Mouse (Mus musculus) forebrain, embryonic 14.5 days (tissue): ENCODE results near the gene Amigo2. TPM values are rescaled to one million over a fixed set of nuclear protein-coding genes. Genes with fewer than 3 reads are reported as not detected.
A peak's percentile ranks its signal among the peaks of the same experiment; 100 is the strongest.

Experiments used
- ATAC-seq: fragments of 200-750 bp; cut with Nextera tagmentation; 2 replicates; pipeline ENCODE4 v1.8.0; 2017; ENCODE audit warnings: mild to moderate bottlenecking, moderate library complexity
- DNase-seq: peaks from one replicate; pipeline ENCODE4 v3.0.0-alpha.2; 2015; ENCODE audit warnings: low spot score
- H3K27ac ChIP-seq: fragments of 300-500 bp; sonication (generic); 2 replicates; pipeline ENCODE4 v1.5.1; 2014; ENCODE audit warnings: low read depth, mild to moderate bottlenecking, control low read depth, low read length, moderate library complexity
- H3K27me3 ChIP-seq: fragments of 300-500 bp; sonication (generic); replicated peaks from 2 replicates; pipeline ENCODE4 v1.6.1; 2014; ENCODE audit warnings: low read length, control low read depth, mixed read lengths; ENCODE audit not compliant: control insufficient read depth, insufficient read depth
- H3K36me3 ChIP-seq: fragments of 300-500 bp; sonication (generic); 2 replicates; pipeline ENCODE4 v1.6.1; 2014; ENCODE audit warnings: low read length, control low read depth; ENCODE audit not compliant: control insufficient read depth, insufficient read depth
- H3K4me1 ChIP-seq: fragments of 300-500 bp; sonication (generic); 2 replicates; pipeline ENCODE4 v1.6.1; 2014; ENCODE audit warnings: antibody characterized with exemption, low read length, control low read depth; ENCODE audit not compliant: control insufficient read depth, insufficient read depth
- H3K4me2 ChIP-seq: fragments of 300-500 bp; sonication (generic); 2 replicates; pipeline ENCODE4 v1.6.1; 2014; ENCODE audit warnings: mild to moderate bottlenecking, control low read depth, low read length
- H3K4me3 ChIP-seq: fragments of 300-500 bp; sonication (generic); 2 replicates; pipeline ENCODE4 v1.5.1; 2014; ENCODE audit warnings: low read depth, low read length, control low read depth
- H3K9ac ChIP-seq: fragments of 300-500 bp; sonication (generic); 2 replicates; pipeline ENCODE4 v1.6.1; 2014; ENCODE audit warnings: mild to moderate bottlenecking, low read length, control low read depth, moderate library complexity
- H3K9me3 ChIP-seq: fragments of 300-500 bp; sonication (generic); replicated peaks from 2 replicates; pipeline ENCODE4 v1.6.1; 2016; ENCODE audit warnings: low read length, control low read depth, mixed read lengths; ENCODE audit not compliant: control insufficient read depth
- WGBS: fragments of 180-500 bp; shearing (Covaris S2); extraction: QIAGEN DNeasy Blood & Tissue Kit; methylation state at CpG from one replicate; pipeline ENCODE4 v1.1.7; 2014; 5-methylcytosine and 5-hydroxymethylcytosine counted together
- polyA plus RNA-seq: library from polyadenylated mRNA; unstranded; fragments of >200 nt; fragmentation: Nextera tagmentation; extraction: Ambion mirVana; gene quantifications from 2 replicates; pipeline ENCODE4 v1.2.1, GENCODE M21; 2014

The Amigo2 gene
- polyA plus RNA-seq, 1 experiment from 2014 or later, result 5.9 TPM

DNA sequence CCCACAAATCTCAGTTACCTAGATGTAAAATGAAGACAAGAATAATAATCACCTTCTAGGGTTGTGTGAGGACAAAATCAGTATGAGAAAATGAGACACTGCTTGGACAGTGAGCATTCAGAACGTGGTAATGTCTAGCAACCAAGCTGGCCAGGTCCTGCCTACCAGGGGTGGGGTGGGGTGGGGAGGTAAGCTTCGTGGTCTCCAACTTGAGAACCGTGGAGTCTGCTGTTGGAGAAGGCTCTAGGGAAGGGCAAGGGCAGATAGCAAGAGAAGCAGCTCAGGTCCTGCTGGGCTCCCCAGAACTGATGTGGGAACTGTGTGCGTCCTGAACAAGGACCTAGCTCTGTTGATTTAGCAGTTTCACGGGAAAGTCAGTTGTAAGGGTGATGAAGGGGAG is 37.1 kb upstream of the Amigo2 start:
- no peak overlapping the region for H3K27ac ChIP-seq
- H3K4me2 ChIP-seq, result no peak overlapping the region
- no peaks in the 10 kb centered on the region for H3K9me3 ChIP-seq
- no peaks in the 10 kb centered on the region for H3K4me1 ChIP-seq
- DNase-seq (no peak), ATAC-seq (no peak)
- H3K36me3 ChIP-seq, result no peaks in the 10 kb centered on the region
- H3K4me3 ChIP-seq, result no peak overlapping the region
- H3K27me3 ChIP-seq, result no peaks in the 10 kb centered on the region
- no peak overlapping the region for H3K9ac ChIP-seq
- 83% methylated on average over 5 of the region's 5 CpGs for WGBS

GRCm38 (mm10) chr15:97282572-97282881 is 35.4 kb upstream of the Amigo2 start:
- DNase-seq (no peak), ATAC-seq (no peak)
- H3K4me3 ChIP-seq, result no peak overlapping the region
- WGBS, result 74% methylated on average over 6 of the region's 6 CpGs
- no peak overlapping the region for H3K9ac ChIP-seq
- no peak overlapping the region for H3K4me2 ChIP-seq
- H3K27ac ChIP-seq, result no peak overlapping the region
- no peaks in the 10 kb centered on the region for H3K4me1 ChIP-seq
- no peaks in the 10 kb centered on the region for H3K9me3 ChIP-seq
- no peaks in the 10 kb centered on the region for H3K36me3 ChIP-seq
- no peaks in the 10 kb centered on the region for H3K27me3 ChIP-seq

DNA sequence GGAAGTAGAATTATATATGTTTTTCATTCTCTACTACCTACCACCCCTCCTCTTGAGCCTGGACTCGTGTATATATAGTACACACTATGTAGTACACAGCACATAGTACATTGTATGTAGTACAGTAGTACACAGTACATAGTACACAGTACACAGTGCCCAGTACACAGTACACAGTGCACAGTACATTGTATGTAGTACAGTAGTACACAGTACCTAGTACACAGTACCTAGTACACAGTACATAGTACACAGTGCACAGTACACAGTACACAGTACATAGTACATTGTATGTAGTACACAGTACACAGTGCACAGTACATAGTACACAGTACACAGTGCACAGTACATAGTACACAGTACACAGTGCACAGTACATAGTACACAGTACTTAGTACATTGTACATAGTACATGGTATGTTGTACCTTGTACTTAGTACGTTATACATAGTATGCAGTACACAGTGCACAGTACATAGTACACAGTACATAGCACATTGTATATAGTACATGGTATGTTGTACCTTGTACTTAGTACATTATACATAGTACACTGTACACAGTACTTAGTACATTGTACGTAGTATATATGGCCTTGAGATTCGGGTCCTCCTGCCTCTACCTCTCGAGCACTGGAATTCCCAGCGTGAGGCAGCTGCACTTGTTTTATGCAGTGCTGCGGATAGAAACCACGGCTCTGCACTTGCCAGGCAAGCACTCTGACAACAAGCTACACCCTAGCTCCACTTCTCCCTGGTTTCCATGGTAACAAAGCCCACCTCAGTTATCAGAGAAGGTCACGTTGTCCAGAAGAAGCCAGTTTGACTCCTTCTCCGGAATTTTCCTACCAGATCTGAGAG is 34.9 kb upstream of the Amigo2 start:
- Histone ChIP-seq H3K36me3 (no peaks in the 10 kb centered on the region), H3K9ac (no peak overlapping the region), H3K27ac (no peak overlapping the region), H3K9me3 (no peaks in the 10 kb centered on the region), H3K4me1 (peaks cover 4% of the 10 kb centered on the region), H3K4me3 (no peak overlapping the region), H3K4me2 (no peak overlapping the region), H3K27me3 (0 out of 2 replicates have a peak, but pooled peaks cover 2% of the 10 kb centered on the region)
- WGBS, result 72% methylated on average over 10 of the region's 10 CpGs
- ATAC-seq (0 out of 2 replicates have a peak, but pooled peaks have one; percentile 40), DNase-seq (peak; percentile 64)

DNA sequence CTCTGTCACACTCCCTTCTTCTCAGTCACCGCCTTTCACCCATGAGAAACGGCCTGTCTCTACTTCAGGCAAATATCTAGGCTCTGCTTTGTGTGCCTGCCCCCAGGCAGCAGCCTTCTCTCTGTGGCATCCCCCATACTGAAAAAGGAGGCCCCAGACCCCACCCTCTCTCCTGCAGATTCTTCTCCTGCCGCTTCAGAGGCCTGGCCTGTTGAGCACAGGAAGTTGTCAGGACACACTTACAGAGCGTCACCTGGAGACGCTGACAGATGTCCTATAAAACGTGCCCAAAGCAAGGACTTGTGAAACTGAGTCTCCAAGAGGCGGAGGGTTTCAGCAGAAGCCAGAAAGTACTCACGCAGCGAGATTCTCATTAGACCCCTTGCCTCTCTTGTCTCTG is 33.7 kb upstream of the Amigo2 start:
- Histone ChIP-seq H3K27me3 (0 out of 2 replicates have a peak, but pooled peaks cover 2% of the 10 kb centered on the region), H3K9ac (no peak overlapping the region), H3K4me3 (no peak overlapping the region), H3K4me1 (peaks cover 14% of the 10 kb centered on the region), H3K36me3 (no peaks in the 10 kb centered on the region), H3K4me2 (no peak overlapping the region), H3K27ac (no peak overlapping the region), H3K9me3 (no peaks in the 10 kb centered on the region)
- no peak for ATAC-seq
- 73% methylated on average over 9 of the region's 9 CpGs for WGBS
- no peak for DNase-seq

DNA sequence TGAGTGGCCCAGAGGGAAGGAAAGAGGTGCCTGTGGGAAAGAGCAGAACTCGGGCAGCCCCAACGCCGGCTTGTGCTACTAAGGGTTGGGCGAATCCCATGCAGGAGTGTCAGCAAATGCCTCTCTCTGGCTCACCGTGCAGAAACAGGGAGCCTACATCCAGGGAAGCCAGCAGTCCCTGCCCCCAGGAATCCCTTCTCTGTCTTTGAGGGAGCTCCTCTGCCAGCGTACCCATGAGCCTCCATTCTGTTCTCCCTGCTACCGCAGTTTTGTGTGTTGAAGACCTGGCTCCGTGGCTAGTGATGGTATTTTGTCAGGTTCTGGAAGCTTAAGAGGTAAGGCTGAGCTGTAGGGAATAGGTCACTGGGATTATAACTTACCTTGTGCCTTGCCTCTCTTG is 33.0 kb upstream of the Amigo2 start:
- Histone ChIP-seq H3K9ac (no peak overlapping the region), H3K4me3 (no peak overlapping the region), H3K27me3 (0 out of 2 replicates have a peak, but pooled peaks cover 2% of the 10 kb centered on the region), H3K27ac (no peak overlapping the region), H3K9me3 (no peaks in the 10 kb centered on the region), H3K36me3 (no peaks in the 10 kb centered on the region), H3K4me1 (peaks cover 14% of the 10 kb centered on the region), H3K4me2 (no peak overlapping the region)
- DNase-seq (no peak), ATAC-seq (no peak)
- 87% methylated on average over 8 of the region's 8 CpGs for WGBS

DNA sequence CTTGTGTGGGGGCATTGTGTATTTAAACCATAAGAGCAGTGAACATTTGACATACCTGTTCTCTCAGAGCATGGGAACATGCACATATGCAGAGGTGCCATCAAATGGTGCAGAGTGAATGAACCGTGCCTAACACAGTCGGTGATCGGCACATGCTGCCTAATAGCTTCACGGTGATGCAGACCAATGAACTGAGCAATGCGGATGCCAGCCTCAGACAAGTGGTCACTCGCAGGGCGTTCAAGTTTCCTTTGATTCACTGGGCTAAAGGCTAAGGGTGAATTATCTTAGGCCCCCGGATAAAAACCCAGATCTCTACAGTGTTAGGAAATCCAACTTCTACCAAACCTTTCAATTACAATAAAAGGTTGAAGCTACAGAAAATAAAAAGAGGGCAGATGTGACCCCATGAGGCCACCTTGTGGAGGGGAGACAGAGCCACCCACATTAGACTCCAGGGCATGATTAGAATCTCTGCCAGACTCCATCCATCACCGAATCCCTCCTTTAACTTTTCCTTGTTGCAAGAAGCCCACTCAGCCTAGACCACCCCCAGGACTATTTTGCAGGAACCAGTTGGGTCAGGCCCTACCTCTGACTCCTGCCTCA is 31.4 kb upstream of the Amigo2 start:
- Histone ChIP-seq H3K4me1 (peaks cover 14% of the 10 kb centered on the region), H3K4me3 (no peak overlapping the region), H3K4me2 (no peak overlapping the region), H3K9ac (no peak overlapping the region), H3K36me3 (no peaks in the 10 kb centered on the region), H3K9me3 (no peaks in the 10 kb centered on the region), H3K27me3 (0 out of 2 replicates have a peak, but pooled peaks cover 2% of the 10 kb centered on the region), H3K27ac (no peak overlapping the region)
- ATAC-seq, result no peak
- whole genome bisulfite sequencing, result 93% methylated on average over 9 of the region's 9 CpGs
- DNase-seq, result no peak

- Histone ChIP-seq H3K36me3 (no peaks in the 10 kb centered on the region), H3K27ac (no peak overlapping the region), H3K9me3 (no peaks in the 10 kb centered on the region), H3K4me1 (peaks cover 14% of the 10 kb centered on the region), H3K4me3 (no peak overlapping the region), H3K4me2 (0 out of 2 replicates have a peak overlapping the region, but pooled peaks have one; percentile 12), H3K27me3 (0 out of 2 replicates have a peak, but pooled peaks cover 2% of the 10 kb centered on the region), H3K9ac (no peak overlapping the region)
- DNase-seq, result peak; percentile 8
- 25% methylated on average over 10 of the region's 10 CpGs for WGBS
- ATAC-seq, result no peak
Observed at GRCm38 (mm10) chr15:97277328-97277727, 30.2 kb upstream of the Amigo2 start.

DNA sequence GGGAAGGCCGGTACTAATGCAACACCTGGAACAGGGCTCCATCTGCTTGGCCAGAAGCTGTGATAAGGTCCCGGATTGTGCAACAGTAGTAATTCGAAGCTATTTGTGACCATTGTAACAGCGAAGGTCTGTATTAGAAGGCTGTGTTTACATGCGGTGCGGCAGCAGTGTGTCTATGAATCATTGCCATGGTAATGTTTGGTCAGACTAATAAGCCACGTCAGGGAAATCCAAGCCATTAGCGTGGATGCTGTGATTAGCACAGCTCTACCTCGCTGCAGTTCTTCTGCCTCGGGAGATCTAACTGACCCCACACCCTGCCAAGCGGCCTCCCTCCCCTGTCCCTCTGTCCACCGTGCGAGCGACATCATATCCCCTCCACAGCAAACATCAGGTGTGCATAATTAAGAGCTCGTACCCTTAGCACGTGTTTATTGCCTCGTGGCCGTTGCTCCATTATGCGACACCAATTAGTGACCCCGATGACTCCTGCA is 29.6 kb upstream of the Amigo2 start:
- 17% methylated on average over 20 of the region's 20 CpGs for WGBS
- Histone ChIP-seq H3K4me3 (no peak overlapping the region), H3K27me3 (0 out of 2 replicates have a peak, but pooled peaks cover 2% of the 10 kb centered on the region), H3K4me2 (peak overlapping the region; percentile 12; the same call in 1 of the 2 replicates), H3K36me3 (no peaks in the 10 kb centered on the region), H3K4me1 (peaks cover 14% of the 10 kb centered on the region), H3K27ac (no peak overlapping the region), H3K9ac (no peak overlapping the region), H3K9me3 (no peaks in the 10 kb centered on the region)
- DNase-seq, result peak; percentile 48
- peak; percentile 48; the same call in 1 of the 2 replicates for ATAC-seq
